Mouse (Mus musculus): ENCODE measurements around the gene Wnt5b. TPM values are rescaled to one million over a fixed set of nuclear protein-coding genes. Genes with fewer than 3 reads are reported as not detected.
A peak's percentile ranks its signal among the peaks of the same experiment; 100 is the strongest.

Gene Wnt5b
- polyA plus RNA-seq, 1 experiment from 2014 or later, result 15.8 TPM

DNA sequence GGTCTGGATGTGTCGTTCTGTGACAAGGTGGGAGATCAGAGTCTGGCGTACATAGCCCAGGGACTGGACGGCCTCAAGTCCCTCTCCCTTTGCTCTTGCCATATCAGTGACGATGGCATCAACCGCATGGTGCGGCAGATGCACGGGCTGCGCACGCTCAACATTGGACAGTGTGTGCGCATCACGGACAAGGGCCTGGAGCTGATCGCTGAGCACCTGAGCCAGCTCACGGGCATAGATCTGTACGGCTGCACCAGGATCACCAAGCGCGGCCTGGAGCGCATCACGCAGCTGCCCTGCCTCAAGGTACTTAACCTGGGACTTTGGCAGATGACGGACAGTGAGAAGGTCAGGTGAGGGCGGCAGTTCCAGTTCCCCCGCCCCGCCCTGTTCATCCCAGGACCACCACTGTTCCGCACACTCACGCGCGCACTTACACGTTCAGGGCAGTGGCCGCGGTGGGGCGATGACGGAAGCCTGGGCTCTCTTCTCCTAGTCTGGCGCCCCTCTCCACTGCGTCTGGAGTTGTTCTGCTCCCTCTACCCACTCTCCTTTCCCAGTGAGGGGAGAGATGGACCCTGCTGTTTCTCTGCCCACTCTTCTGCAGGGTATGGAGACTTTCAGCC lies 63.3 kb downstream of the Wnt5b start:
- H3K4me1 ChIP-seq, result peaks cover 67% of the 10 kb centered on the region
- H3K4me3 ChIP-seq, result peak overlapping the region; percentile 80
- peak overlapping the region; percentile 86 for H3K9ac ChIP-seq
- no peaks in the 10 kb centered on the region for H3K9me3 ChIP-seq
- under 1% methylated on average over 33 of the region's 33 CpGs for WGBS
- H3K27ac ChIP-seq, result 0 out of 2 replicates have a peak overlapping the region, but pooled peaks have one; percentile 97
- peak overlapping the region; percentile 100 for H3K4me2 ChIP-seq (replicated peaks)
- peaks cover 11% of the 10 kb centered on the region; the same call in 1 of the 2 replicates for H3K36me3 ChIP-seq
- no peak for ATAC-seq (ENCODE audit: low FRiP score, low read depth)
- H3K27me3 ChIP-seq, result no peaks in the 10 kb centered on the region

DNA sequence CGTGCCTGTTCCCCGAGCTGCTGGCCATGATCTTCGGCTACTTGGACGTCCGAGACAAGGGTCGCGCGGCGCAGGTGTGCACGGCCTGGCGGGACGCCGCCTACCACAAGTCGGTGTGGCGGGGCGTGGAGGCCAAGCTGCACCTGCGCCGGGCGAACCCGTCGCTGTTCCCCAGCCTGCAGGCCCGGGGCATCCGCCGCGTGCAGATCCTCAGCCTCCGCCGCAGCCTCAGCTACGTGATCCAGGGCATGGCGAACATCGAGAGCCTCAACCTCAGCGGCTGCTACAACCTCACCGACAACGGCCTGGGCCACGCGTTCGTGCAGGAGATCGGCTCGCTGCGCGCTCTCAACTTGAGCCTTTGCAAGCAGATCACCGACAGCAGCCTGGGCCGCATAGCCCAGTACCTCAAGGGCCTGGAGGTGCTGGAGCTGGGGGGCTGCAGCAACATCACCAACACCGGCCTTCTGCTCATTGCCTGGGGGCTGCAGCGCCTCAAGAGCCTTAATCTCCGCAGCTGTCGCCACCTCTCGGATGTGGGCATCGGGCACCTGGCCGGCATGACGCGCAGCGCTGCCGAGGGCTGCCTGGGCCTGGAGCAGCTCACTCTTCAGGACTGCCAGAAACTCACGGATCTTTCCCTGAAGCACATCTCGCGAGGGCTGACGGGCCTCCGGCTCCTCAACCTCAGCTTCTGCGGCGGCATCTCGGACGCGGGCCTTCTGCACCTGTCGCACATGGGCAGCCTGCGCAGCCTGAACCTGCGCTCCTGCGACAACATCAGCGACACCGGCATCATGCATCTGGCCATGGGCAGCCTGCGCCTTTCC lies 64.1 kb downstream of the Wnt5b start:
- Histone ChIP-seq H3K4me1 (peaks cover 62% of the 10 kb centered on the region), H3K9me3 (no peaks in the 10 kb centered on the region), H3K27ac (peak overlapping the region; percentile 97), H3K9ac (peak overlapping the region; percentile 86), H3K4me2 (replicated peaks) (peak overlapping the region; percentile 100), H3K36me3 (peaks cover 11% of the 10 kb centered on the region; the same call in 1 of the 2 replicates), H3K4me3 (peak overlapping the region; percentile 80), H3K27me3 (no peaks in the 10 kb centered on the region)
- no peak for ATAC-seq (ENCODE audit: low FRiP score, low read depth)
- 1% methylated on average over 70 of the region's 70 CpGs for WGBS

DNA sequence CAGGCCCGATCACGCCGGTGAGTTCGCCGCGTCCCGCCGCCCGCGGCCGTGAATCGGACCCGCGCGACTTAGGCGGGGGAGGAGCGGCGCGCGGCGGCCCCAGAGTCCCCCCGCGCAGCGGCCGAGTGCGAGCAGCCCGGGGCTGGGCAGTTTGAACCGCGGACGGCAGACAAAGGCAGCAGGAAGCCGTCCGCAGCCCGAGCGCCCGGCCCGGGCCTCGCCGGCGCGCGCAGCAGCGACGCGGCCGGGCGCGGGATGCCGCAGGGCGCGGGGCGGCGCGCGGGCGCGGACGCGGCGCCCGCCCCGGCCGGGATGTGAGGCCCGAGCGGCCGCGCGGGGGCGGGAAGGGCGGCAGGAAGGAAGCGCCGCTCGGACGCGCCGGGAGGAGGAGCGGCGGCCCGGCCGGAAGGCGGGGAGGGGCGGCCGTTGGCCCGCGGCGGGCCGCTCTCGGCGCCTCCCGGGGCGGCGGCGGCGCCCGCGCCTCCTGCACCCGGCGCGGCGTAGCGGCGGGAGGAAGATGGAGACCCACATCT lies 64.7 kb downstream of the Wnt5b start, which contains the start of gene Fbxl14:
Fbxl14 (plus strand) TSS at position 326 of the 533 bp plus-strand sequence.
- Histone ChIP-seq H3K9me3 (no peaks in the 10 kb centered on the region), H3K27ac (peak within 1 kb of the TSS; percentile 97), H3K36me3 (peaks cover 7% of the 10 kb centered on the region; the same call in 1 of the 2 replicates), H3K4me2 (replicated peaks) (peak within 1 kb of the TSS; percentile 100), H3K4me3 (peak within 1 kb of the TSS; percentile 80), H3K4me1 (peaks cover 58% of the 10 kb centered on the region), H3K27me3 (no peaks in the 10 kb centered on the region), H3K9ac (peak within 1 kb of the TSS; percentile 86)
- peak; percentile 85 for ATAC-seq (ENCODE audit: low FRiP score, low read depth)
- under 1% methylated on average over 66 of the region's 101 CpGs for WGBS

DNA sequence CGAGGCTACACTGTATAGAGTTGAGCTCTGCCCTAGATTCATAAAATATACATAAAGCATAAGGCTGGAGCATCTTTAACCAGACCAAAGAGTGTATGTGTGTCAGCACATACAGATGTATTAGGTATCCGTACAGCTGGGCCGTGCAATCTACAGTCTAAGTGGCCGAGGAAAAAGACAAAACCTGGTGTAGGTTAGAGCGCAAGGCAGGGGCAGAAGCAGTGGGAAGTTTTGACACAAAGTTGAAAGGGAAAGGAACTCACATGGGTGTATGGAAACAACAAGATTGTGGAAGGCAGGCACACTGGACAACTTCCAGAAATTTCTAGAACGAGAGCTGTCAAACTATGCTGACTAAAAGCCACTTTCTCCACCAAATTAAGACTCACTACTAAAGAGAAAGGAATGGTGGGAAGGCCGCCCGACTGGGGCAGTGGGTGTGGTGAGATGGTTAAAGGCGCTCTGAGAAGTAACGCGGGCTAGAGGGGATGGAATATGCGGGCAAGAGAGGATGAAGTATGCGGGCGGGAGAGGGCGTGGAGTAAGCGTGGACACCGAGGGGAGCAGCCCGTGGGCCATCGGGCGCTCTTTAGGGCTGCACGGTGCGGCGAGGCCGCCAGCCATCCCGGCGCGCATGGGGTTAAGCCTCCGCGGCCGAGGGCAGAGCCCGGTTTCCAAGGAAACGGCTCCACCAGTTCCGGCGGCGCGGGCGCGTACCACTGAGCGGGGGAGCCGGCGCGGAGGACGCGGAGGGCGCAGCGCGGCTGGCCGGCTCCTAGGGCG lies 65.4 kb downstream of the Wnt5b start:
- peak; percentile 92 for ATAC-seq (ENCODE audit: low FRiP score, low read depth)
- H3K9ac ChIP-seq, result peak overlapping the region; percentile 86
- peaks cover 52% of the 10 kb centered on the region for H3K4me1 ChIP-seq

DNA sequence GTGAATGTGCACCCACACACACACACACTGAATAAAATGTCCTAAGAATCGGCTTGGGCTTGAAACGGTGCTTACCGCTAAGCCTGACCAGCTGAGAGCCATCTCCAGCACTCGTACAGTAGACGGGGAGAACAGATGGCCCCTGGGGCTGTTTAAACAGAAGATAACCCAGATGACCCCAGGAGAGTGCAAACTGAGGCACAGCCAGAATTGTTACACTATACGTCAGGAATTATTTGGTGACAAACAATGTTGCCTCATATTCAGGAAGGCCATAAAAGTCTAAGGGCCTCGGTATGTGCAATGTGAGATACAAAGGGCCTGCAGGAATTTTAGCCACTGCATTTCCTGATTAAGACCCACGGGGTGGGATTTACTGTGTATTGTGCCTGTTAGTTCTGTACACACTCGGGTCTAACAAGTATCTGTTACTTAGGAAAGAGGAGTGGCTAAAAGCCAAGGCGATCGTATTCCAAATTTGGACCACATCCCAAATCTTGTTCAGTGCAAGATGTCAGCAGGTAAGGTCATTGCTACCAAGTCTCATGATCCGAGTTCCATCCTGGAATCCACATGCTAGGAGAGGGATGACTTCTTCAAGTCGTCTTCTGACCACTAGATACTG lies 66.3 kb downstream of the Wnt5b start:
- Histone ChIP-seq H3K27me3 (no peaks in the 10 kb centered on the region), H3K9me3 (no peaks in the 10 kb centered on the region), H3K4me3 (no peak overlapping the region), H3K4me1 (peaks cover 43% of the 10 kb centered on the region), H3K36me3 (no peaks in the 10 kb centered on the region; the same call in 1 of the 2 replicates), H3K27ac (peak overlapping the region; percentile 97; the same call in 1 of the 2 replicates), H3K4me2 (replicated peaks) (peak overlapping the region; percentile 100), H3K9ac (no peak overlapping the region)
- no peak for ATAC-seq (ENCODE audit: low FRiP score, low read depth)
- 23% methylated on average over 13 of the region's 13 CpGs for WGBS

More for the DNA sequence above, 65.4 kb downstream of the Wnt5b start:
- peak overlapping the region; percentile 97 for H3K27ac ChIP-seq
- peaks cover 5% of the 10 kb centered on the region; the same call in 1 of the 2 replicates for H3K36me3 ChIP-seq
- 2% methylated on average over 37 of the region's 49 CpGs for WGBS
- peak overlapping the region; percentile 80 for H3K4me3 ChIP-seq
- H3K4me2 ChIP-seq (replicated peaks), result peak overlapping the region; percentile 100
- no peaks in the 10 kb centered on the region for H3K27me3 ChIP-seq
- no peaks in the 10 kb centered on the region for H3K9me3 ChIP-seq

DNA sequence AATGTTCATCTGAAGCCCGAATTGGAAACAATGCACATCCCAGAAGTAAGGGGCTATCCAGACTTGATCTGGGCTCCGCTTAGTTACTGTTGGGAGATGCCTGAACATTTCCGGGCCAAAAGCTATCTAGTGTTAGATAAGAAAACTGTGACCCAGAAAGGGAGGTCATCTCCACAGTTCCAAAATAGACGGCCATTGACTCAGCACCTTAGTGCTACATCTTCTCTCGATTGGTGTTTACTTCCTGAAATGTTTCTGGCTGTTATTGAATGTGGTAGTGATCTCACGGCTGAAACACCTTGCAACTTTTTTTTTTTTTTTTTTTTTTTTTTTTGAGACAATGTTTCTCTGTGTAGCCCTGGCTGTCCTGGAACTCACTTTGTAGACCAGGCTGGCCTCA lies 68.2 kb downstream of the Wnt5b start:
- Histone ChIP-seq H3K9ac (no peak overlapping the region), H3K36me3 (no peaks in the 10 kb centered on the region; the same call in 1 of the 2 replicates), H3K4me3 (no peak overlapping the region), H3K27ac (no peak overlapping the region), H3K4me1 (peaks cover 28% of the 10 kb centered on the region), H3K4me2 (replicated peaks) (no peak overlapping the region), H3K27me3 (no peaks in the 10 kb centered on the region), H3K9me3 (no peaks in the 10 kb centered on the region)
- ATAC-seq (ENCODE audit: low FRiP score, low read depth), result no peak
- 89% methylated on average over 6 of the region's 6 CpGs for WGBS

DNA sequence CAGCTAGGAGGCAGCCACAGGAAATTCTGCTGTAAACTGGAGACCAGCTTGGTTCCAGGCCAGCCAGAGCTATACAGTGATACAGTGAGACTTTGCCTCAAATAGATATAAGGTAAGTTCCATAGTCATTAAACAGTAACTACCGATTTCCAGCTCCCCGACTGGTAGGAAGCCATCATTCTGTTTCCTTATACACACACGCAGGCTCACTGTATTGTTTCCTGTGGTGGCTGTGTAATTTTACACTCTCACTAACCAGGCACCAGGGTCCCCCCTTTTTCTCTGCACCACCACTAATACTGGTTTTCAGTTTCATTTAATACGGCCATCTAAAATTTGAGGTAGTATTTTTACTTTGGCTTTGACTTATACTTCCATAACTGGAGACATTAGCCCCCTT lies 70.2 kb downstream of the Wnt5b start:
- whole genome bisulfite sequencing, result 58% methylated on average over 4 of the region's 4 CpGs
- Histone ChIP-seq H3K27ac (no peak overlapping the region), H3K4me2 (replicated peaks) (no peak overlapping the region), H3K27me3 (no peaks in the 10 kb centered on the region), H3K4me3 (no peak overlapping the region), H3K36me3 (no peaks in the 10 kb centered on the region), H3K9me3 (no peaks in the 10 kb centered on the region), H3K9ac (no peak overlapping the region), H3K4me1 (peaks cover 17% of the 10 kb centered on the region)
- ATAC-seq (ENCODE audit: low FRiP score, low read depth), result no peak

DNA sequence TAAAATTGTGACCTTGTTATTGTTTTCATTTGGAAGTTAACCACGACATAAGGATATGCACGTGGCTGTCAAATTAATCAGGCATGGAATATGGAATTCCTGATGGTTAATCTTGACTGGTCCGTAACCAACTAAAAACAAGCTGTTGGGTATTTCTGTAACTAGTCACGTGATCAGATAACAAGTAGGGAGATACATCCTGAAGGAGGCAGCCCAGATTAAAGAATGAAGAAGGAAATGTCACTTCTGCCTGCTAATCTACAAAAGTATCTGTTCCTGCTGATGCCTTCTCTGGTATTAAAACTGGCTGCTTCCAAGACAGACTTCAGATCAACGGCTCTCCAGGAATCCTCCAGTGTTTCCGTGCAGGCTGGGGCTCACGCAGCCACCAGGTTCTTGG lies 70.7 kb downstream of the Wnt5b start:
- no peak for ATAC-seq (ENCODE audit: low FRiP score, low read depth)

DNA sequence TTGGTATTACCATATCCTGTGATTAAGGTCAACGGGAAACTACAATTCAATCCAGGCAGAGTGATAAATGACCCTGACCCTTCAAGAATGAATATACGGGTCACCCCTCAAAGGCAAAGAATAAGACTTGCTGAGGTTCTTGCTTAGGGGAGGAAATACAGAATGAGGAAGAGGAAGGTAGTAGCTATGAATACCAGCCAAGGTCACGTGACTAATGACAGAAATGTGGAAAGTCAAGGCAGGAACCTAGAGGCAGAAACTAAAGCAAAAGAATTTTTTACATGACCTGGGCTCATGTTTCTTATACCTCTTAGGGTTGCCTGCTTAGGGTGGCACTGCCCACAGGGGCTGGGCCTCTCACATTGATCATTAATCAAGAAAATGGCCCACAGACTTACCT lies 71.4 kb downstream of the Wnt5b start:
- Histone ChIP-seq H3K4me1 (peaks cover 7% of the 10 kb centered on the region), H3K9ac (no peak overlapping the region), H3K27me3 (no peaks in the 10 kb centered on the region), H3K4me3 (no peak overlapping the region), H3K4me2 (replicated peaks) (no peak overlapping the region), H3K9me3 (no peaks in the 10 kb centered on the region), H3K36me3 (no peaks in the 10 kb centered on the region), H3K27ac (no peak overlapping the region)
- ATAC-seq (ENCODE audit: low FRiP score, low read depth), result no peak
- WGBS, result 82% methylated on average over 3 of the region's 3 CpGs

More for the DNA sequence above, 70.7 kb downstream of the Wnt5b start:
- Histone ChIP-seq H3K36me3 (no peaks in the 10 kb centered on the region), H3K4me2 (replicated peaks) (no peak overlapping the region), H3K9ac (no peak overlapping the region), H3K27me3 (no peaks in the 10 kb centered on the region), H3K4me1 (peaks cover 14% of the 10 kb centered on the region), H3K27ac (no peak overlapping the region), H3K4me3 (no peak overlapping the region), H3K9me3 (no peaks in the 10 kb centered on the region)
- WGBS, result 86% methylated on average over 7 of the region's 7 CpGs

DNA sequence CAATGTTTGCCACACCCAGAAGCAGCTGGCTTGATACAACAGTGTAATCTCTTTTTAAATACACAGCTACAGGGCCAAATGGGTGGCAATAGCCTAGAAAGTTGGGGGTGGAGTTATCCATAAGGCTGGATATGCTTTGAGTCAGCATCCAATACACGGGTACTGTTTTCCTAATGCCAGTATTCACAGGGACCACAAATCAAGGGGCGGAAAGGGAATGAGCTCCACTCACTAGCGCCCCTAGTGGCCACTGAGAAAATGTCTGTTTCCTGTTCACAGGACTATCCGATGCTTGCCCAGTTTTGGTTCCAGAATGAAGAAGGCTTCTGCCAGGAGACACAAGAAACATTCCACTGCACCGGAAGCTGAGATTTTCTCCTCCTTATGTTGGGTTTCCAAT lies 72.0 kb downstream of the Wnt5b start:
- Histone ChIP-seq H3K4me2 (replicated peaks) (no peak overlapping the region), H3K9ac (no peak overlapping the region), H3K27ac (no peak overlapping the region), H3K4me1 (peaks cover under 1% of the 10 kb centered on the region; the same call in 1 of the 2 replicates), H3K4me3 (no peak overlapping the region), H3K27me3 (no peaks in the 10 kb centered on the region), H3K36me3 (no peaks in the 10 kb centered on the region), H3K9me3 (no peaks in the 10 kb centered on the region)
- 40% methylated on average over 5 of the region's 5 CpGs for WGBS
- ATAC-seq (ENCODE audit: low FRiP score, low read depth), result no peak

DNA sequence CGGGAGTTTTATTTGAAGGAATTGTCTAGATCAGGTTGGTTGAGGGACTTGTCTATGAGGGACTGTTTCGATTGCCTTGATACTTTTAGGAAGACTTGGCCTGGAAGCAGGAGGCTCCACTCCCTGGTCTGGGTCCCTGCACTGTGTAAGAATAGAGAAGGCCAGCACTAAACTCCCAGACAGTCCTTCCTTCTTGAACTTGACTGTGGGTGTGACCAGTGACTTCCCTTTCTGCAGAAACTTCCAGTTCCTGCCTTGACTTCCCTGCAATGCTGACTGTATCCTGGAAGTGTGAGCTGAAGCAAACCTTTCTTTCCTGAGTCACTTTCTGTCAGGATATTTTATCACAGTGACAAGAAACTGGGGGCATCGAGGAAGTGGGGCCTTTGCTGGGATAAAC lies 73.4 kb downstream of the Wnt5b start:
- Histone ChIP-seq H3K4me2 (replicated peaks) (no peak overlapping the region), H3K4me3 (no peak overlapping the region), H3K9me3 (no peaks in the 10 kb centered on the region), H3K36me3 (no peaks in the 10 kb centered on the region), H3K9ac (no peak overlapping the region), H3K27me3 (no peaks in the 10 kb centered on the region), H3K4me1 (no peaks in the 10 kb centered on the region), H3K27ac (no peak overlapping the region)
- no peak for ATAC-seq (ENCODE audit: low FRiP score, low read depth)
- WGBS, result 87% methylated on average over 3 of the region's 3 CpGs
